Mouse (Mus musculus) layer of hippocampus, adult 2 months (tissue): ENCODE measurements around the gene Gcm2. TPM values are rescaled to one million over a fixed set of nuclear protein-coding genes. Genes with fewer than 3 reads are reported as not detected.

Experiments used
- DNase-seq, 2 experiments: peaks; one replicate each; pipeline ENCODE4 v3.0.0; 2022; ENCODE audit warnings: low spot score in 2 of 2
- H3K27ac ChIP-seq: fragments of 200-600 bp; 2 replicates; pipeline ENCODE4 v1.8.1; 2022
- H3K4me3 ChIP-seq: fragments of 200-600 bp; 2 replicates; pipeline ENCODE4 v1.8.1; 2022; ENCODE audit warnings: mild to moderate bottlenecking
- CTCF ChIP-seq: fragments of 200-600 bp; conservative IDR thresholded peaks from 2 replicates; pipeline ENCODE4 v1.8.1; 2022; ENCODE audit warnings: antibody characterized with exemption, mild to moderate bottlenecking, moderate library complexity
- long read RNA-seq, 2 experiments: library from polyadenylated mRNA; stranded (forward); transcript quantifications; one replicate each; pipeline ENCODE4 v2.0.0; 2021; ENCODE audit warnings: borderline mapping rate in 2 of 2
- total RNA-seq, 2 experiments: library from RNA; stranded (reverse); gene quantifications; 2 replicates each; pipeline ENCODE4 v1.2.3; 2021

Gene Gcm2
- not detected for total RNA-seq
- long read RNA-seq, experiment 1: 0 reads
- long read RNA-seq, experiment 2: 0 reads

DNA sequence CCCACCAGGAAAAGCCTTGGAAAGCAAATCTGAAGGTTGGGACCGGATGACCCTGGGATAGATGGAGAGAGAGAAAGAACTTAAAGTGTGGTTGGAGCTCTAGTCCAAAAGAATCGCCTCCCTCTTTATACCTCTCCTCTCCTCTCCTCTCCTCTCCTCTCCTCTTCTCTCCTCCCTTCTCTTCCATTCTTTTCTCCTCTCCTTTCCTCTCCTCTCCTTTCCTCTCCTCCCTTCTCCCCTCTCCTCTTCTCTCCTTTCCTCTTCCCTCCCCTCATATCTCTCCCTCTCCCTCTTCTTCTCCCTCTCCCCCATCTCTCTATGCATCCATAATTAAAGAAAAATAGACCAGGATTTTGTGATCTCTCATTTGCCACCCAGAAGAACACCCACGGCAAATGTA is at the start of gene Gcm2:
Gene Gcm2, minus strand, starts transcription at position 101 of the 400 bp plus-strand sequence.
- TF ChIP-seq CTCF: no peak
- DNase-seq: no peak
- H3K27ac ChIP-seq: no peak within 1 kb of the TSS
- H3K4me3 ChIP-seq: no peak within 1 kb of the TSS

DNA sequence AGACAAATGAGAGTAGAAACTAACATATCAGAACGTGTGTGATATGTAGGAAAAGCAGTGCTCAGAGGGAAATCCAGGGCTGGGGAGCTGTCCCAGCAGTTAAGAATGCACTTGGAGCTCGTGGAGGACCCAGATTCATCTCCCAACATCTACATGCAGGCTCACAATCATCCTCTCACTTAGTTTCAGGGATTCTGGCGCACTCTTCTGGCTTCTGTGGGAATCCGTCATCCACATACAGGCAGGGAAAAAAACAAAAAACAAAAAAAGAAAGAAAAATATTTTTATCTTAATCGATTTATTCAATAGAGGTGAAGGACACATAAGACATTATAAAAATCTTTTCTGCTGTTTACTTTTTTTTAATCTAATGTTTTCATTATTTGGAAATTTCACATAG is 47.6 kb upstream of the Gcm2 start:
- no peak overlapping the region for H3K4me3 ChIP-seq
- DNase-seq: no peak
- no peak overlapping the region for H3K27ac ChIP-seq
- peak; percentile 49 for TF ChIP-seq CTCF

DNA sequence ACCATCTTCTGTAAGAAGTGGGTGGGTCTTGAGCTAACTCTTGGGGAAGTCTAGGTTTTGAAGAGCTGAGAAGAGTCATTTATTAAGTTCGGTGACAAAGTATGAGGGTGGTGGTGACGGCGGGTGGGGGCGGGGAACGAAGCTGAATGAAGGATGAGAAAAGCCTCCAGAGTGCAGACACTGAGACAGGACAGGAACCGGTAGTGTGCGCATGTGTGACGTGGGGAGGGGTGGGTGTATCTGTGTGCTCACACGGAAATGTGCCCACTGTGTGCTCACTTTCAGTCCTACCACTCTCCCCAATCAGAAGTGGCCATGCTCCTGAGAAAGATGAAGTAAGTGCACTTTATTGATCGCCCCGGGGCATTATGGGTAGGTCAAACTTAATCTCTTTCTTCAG is 42.3 kb upstream of the Gcm2 start:
- Histone ChIP-seq H3K4me3 (no peak overlapping the region), H3K27ac (no peak overlapping the region)
- DNase-seq: no peak
- TF ChIP-seq CTCF: no peak

DNA sequence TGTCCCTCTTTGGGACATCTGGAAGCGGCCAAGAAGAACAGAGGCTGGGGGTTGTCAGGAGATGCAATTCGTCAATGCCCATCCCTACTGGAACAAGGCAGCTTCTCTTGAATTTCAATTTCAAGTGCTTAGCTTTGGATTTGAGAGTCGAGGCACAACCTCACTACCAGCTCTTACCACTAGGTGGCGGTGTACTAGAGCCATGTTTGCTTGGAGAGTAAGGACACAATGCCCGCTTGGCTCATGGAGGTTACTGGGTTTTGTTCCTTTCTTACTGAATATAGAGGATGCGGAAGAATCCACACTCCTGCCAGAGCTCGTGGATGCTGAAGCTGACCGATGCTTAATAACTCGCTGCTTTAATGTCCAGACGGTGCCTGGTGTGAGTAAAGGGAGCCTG is 35.4 kb upstream of the Gcm2 start:
- peak; percentile 60 to 81 for DNase-seq
- peak; percentile 92 for TF ChIP-seq CTCF
- no peak overlapping the region for H3K27ac ChIP-seq
- no peak overlapping the region for H3K4me3 ChIP-seq

DNA sequence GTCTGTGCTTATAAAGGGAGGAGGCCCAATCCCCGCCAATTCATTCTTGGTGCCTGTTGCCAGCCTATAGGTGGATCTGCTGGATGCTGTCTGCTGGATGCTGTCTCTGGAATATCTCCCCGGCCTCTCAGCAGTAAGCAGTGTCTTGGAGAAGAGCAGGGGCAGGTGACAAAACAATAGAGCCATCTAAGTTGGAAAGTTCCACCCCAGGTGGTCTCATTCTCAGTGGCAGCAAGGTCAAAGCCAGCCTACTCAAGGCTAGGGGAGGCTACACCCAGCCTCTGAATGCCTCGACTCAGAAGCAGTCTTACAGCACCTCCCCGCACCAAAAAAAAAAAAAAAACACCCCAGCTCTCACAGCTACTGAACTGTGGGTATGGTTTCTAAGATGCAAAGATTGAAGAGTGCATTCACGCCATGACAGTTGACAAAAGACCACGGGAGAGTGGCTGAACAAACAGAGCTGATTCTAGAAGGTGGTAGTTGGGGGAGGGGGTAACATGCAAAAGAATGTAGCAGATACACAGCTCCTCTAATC is 34.7 kb upstream of the Gcm2 start:
- TF ChIP-seq CTCF: no peak
- H3K27ac ChIP-seq: no peak overlapping the region
- no peak for DNase-seq
- no peak overlapping the region for H3K4me3 ChIP-seq

DNA sequence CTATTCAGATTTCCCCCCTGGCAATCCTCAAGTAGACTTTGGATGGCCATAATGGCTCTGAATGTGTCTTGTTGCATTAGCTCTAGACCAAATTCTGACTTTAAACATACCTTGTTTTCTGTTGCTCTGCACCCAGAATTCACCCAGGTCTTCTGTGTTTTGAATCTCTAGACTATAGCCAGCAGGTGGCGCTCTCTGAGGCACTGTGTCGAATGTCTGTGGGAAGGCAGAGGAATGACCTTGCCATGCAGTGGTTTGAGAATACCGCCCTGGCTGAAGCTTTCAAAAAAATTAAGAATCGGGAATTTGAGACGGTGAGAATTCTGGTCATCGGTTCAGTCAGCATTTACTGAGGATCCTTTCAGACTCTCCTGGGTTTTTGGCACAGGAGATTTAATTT is 24.1 kb upstream of the Gcm2 start:
- no peak overlapping the region for H3K4me3 ChIP-seq
- H3K27ac ChIP-seq: no peak overlapping the region
- peak; percentile 89 for TF ChIP-seq CTCF
- DNase-seq: peak; percentile 18 to 72

DNA sequence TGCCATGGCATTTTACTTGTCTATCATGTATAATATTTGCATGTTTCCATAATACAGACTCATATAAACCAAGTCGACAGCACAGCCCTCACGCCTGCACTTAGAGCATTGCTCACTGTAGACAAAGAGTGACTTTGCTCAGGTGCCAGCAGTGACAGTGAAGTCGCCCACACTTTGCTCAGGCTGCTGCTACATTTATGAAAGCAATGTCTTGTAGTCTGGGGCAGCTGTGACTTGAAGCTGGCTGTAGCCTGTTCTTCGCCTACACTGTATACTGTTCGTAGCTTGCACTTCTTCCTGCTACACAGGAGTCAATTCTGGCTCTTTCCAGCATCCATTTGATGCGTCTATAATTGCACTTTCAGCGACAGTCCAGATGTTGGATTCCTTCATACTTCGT is 18.2 kb upstream of the Gcm2 start:
- no peak overlapping the region for H3K27ac ChIP-seq
- DNase-seq: no peak
- no peak for TF ChIP-seq CTCF
- no peak overlapping the region for H3K4me3 ChIP-seq

DNA sequence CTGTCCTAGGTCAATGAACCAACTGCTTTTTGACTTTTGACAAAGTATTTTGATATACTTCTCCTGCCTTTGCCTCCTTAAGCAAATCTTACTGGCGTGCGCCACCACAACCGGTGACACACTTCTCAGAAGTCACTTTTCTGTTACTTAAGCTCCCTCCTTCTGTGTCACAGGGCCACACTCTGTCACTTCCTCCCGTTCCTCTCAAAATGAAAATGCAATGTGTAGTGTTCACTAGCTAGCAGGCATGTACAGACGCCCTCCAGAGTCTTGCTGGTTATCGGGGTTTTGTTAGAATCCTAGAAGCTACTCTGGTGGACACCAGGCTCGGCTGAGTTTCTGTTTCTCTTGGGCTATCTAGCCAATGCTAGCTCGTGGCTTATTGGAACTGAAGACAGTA is 17.5 kb upstream of the Gcm2 start:
- no peak for TF ChIP-seq CTCF
- no peak overlapping the region for H3K4me3 ChIP-seq
- no peak overlapping the region for H3K27ac ChIP-seq
- no peak for DNase-seq

DNA sequence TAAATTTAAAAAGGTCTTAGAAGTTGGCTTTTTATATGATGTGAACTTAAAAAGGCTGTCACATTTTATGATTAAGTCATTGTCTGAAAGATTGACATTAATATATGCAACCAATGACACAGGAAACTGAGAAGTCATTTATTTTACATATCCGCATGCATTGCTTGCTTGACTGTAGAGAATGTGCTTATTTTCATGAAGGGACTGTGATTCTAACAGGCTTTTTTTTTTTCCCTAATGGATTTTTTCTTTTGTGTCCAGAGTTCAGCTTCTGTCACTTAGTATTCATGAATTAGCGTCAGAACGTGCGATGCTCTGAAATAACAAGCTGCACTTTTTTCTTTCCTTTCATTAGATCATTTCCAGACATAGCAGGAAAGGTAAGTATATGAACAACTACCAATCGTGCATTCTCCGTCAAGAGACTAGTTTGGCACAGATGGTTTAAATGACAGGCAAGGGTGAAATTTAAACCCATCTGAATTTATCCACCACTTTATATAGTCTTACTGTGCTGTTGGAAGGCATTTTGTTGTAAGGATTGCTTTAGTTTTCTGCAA is 12.9 kb upstream of the Gcm2 start:
- Histone ChIP-seq H3K4me3 (no peak overlapping the region), H3K27ac (no peak overlapping the region)
- DNase-seq: no peak
- TF ChIP-seq CTCF: no peak

DNA sequence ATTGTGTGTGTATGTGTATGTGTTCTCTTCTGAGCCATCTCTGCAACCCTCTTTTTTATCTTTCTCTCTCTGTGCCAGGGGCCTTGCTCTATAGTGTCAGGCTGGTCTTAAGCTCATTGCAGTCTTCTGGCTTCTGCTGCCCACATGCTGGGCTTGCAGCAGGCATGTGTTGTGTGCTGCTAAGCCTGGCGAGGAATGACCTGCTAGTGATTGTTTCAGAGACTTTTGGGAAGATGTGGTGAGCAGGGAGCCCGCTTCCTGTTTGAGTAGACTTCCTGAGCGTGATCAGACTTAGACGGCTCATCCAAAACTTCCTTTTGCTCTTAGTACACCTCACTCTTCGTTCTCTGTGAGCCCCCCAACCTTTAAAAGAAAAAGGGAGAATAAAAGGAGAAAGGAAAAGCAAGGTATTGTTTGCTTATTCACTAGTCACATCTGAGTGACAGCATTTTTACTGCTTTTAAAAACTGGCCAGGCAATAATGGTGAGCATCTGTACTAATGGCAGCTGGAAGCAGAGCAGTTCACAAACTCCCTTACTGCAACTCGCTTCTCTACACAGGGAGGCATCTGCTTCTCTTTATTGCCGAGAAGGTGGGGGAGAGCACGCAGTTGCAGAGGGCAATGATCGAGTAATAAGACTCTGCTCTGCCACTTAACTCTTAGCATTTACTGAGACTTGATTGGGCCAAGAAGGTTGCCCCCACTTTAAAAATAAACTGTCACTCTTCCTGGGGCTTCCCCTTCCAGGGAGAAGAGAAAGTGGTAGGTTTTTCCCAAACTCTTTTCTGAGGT is 8.5 kb upstream of the Gcm2 start:
- no peak overlapping the region for H3K27ac ChIP-seq
- no peak overlapping the region for H3K4me3 ChIP-seq
- no peak for TF ChIP-seq CTCF
- no peak for DNase-seq

DNA sequence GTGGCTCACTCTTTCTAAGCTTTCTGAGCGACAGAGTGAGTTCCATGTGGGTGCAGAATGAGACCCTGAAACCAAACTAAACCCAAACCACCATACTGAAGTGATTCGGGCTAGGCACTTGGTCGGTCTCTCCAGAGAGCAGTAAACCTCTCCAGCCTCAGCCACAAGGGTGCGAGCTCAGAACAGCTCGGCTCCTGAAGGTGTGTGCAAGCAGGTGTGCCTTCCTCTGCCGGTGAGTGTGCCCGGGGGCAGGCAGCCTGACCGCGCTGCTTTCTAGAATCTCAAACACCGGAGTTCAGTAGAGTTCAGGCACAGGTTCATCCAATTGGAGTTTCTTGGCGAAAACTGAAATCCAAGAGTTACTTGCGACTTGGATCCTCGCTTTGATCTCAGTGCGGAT is 3.1 kb upstream of the Gcm2 start, which contains the start of gene Sycp2l:
Gene Sycp2l, plus strand, starts transcription at position 368 of the 400 bp plus-strand sequence.
- no peak within 1 kb of the TSS for H3K4me3 ChIP-seq
- DNase-seq: no peak
- H3K27ac ChIP-seq: no peak within 1 kb of the TSS
- no peak for TF ChIP-seq CTCF

DNA sequence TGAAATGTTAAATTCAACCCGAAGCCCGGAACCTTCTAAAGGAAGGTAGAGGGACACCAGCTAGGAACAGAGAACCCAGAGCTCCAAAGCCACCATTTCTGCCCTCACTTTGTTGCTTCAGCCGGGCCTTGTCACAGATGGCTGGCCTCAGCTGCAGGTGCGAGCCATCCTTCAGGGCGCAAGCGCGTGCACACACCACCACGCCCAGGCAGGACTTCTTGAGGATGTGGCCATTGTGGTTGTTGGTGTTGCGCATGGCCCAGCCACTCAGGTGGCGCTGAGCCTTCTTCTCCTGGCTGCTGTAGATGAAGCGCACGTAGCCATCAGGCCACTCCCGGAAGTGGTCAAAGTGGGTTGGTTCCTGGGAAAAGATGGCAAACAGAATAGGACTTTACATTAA is 5.3 kb downstream of the Gcm2 start:
- no peak overlapping the region for H3K27ac ChIP-seq
- no peak for DNase-seq
- no peak for TF ChIP-seq CTCF
- no peak overlapping the region for H3K4me3 ChIP-seq

DNA sequence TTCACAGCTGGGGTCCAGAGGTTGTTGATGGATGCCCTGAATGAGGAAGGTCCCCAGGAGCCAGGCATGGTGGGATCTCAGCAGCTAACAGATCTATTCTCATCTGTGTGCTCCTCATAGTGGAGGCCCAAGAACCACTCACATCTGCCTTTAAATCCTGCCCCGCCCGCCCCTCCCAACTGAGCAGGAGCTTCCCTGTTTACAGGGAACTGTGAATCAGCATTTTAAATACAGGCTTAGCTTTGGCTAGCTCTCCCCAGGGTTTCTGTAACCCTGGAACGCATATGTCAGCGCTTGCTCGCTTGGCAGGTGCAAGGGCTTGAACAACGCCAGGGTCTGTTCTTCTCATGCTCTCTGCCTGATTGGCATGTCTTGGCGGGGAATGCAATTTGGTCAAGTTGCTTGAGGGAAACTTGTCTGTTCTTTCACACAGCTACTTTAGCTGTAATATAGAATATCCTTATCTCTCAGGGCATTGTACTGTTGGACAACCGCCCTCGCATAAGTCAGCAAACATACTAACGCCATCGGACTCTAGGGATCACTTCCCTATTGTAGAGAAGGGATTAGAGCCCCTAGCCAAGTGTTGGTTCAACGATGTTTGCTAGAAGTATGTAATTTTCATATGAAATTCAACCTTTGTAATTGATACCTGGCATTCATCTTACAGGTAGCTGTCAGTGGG is 6.9 kb downstream of the Gcm2 start:
- Histone ChIP-seq H3K4me3 (no peak overlapping the region), H3K27ac (no peak overlapping the region)
- no peak for TF ChIP-seq CTCF
- no peak for DNase-seq
